ENCODE assay signal across 32 mouse cellular contexts in the genomic region with DNA sequence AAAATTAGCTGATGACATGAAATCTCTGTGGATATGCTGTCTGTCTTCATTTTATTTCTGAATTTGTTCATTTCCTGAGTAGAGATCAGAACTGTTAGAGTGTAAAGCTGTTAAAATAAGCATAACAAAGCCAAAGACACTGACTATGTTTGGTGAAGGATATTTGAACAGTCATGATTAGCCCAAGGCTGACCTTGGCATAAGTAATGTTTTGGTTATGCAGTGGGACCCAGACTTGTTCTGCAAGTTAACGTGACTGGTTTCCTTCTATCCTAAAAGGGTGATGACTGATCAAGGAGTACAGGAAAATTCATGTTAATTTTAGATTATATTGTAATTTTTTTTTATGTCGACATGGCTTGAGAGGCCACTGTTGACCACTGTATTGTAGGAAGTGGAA.
"Had no signal": no experiment of that assay in that cellular context is flagged by ENCODE, and none has a peak within 500 bp of the region (broad histone marks: within the 10 kb centered on the region; RNA-seq: fewer than 3 reads in every experiment).

No protein-coding gene starts in this region.

- H3K9me3 ChIP-seq: limb, embryonic 10.5 days; limb, embryonic 12.5 days; limb, embryonic 13.5 days; limb, embryonic 15.5 days; liver, embryonic 12.5 days; liver, embryonic 13.5 days; liver, embryonic 15.5 days; lung, embryonic 15.5 days; megakaryocyte, embryonic 14.5 days; midbrain, embryonic 10.5 days; midbrain, embryonic 12.5 days; midbrain, embryonic 13.5 days; midbrain, embryonic 15.5 days; neural tube, embryonic 12.5 days had no signal

- DNase-seq: left cerebral cortex, postnatal 4 days; liver; liver, embryonic 13.5 days; liver, postnatal 0 days; lung, adult 18-20 months; lung, adult 2 months; lung, embryonic 14.5 days; lung, postnatal 10 days; lung, postnatal 14 days; lung, postnatal 36 days; lung, postnatal 4 days; midbrain, embryonic 14.5 days had no signal

- H3K4me1 ChIP-seq: limb, embryonic 10.5 days; limb, embryonic 12.5 days; limb, embryonic 13.5 days; limb, embryonic 15.5 days; liver, embryonic 12.5 days; liver, embryonic 13.5 days; liver, embryonic 15.5 days; lung, embryonic 15.5 days; megakaryocyte, embryonic 14.5 days; midbrain, embryonic 10.5 days; midbrain, embryonic 12.5 days; midbrain, embryonic 13.5 days; midbrain, embryonic 15.5 days; neural tube, embryonic 12.5 days had no signal

- H3K27me3 ChIP-seq: limb, embryonic 12.5 days; limb, embryonic 13.5 days; limb, embryonic 15.5 days; liver, embryonic 12.5 days; liver, embryonic 13.5 days; liver, embryonic 15.5 days; lung, embryonic 15.5 days; megakaryocyte, embryonic 14.5 days; midbrain, embryonic 12.5 days; midbrain, embryonic 13.5 days; midbrain, embryonic 15.5 days; neural tube, embryonic 12.5 days had no signal

- H3K27ac ChIP-seq: limb, embryonic 10.5 days; limb, embryonic 12.5 days; limb, embryonic 13.5 days; limb, embryonic 15.5 days; liver, embryonic 12.5 days; liver, embryonic 13.5 days; liver, embryonic 14.5 days; liver, embryonic 15.5 days; lung, embryonic 15.5 days; macrophage; midbrain, embryonic 10.5 days; midbrain, embryonic 12.5 days; midbrain, embryonic 13.5 days; midbrain, embryonic 15.5 days; neural tube, embryonic 12.5 days had no signal

- H3K9ac ChIP-seq: limb, embryonic 12.5 days; limb, embryonic 13.5 days; limb, embryonic 15.5 days; liver, embryonic 12.5 days; liver, embryonic 13.5 days; liver, embryonic 14.5 days; liver, embryonic 15.5 days; liver, postnatal 0 days; lung, embryonic 14.5 days; lung, embryonic 15.5 days; midbrain, embryonic 12.5 days; midbrain, embryonic 13.5 days; midbrain, embryonic 15.5 days; neural tube, embryonic 12.5 days had no signal

- H3K36me3 ChIP-seq: limb, embryonic 10.5 days; limb, embryonic 12.5 days; limb, embryonic 13.5 days; limb, embryonic 15.5 days; liver, embryonic 12.5 days; liver, embryonic 13.5 days; liver, embryonic 15.5 days; lung, embryonic 15.5 days; midbrain, embryonic 10.5 days; midbrain, embryonic 12.5 days; midbrain, embryonic 13.5 days; midbrain, embryonic 15.5 days; neural tube, embryonic 12.5 days had no signal

- H3K4me3 ChIP-seq: limb, embryonic 10.5 days; limb, embryonic 12.5 days; limb, embryonic 13.5 days; limb, embryonic 15.5 days; liver, embryonic 12.5 days; liver, embryonic 13.5 days; liver, embryonic 15.5 days; lung, embryonic 15.5 days; megakaryocyte, embryonic 14.5 days; midbrain, embryonic 10.5 days; midbrain, embryonic 12.5 days; midbrain, embryonic 13.5 days; midbrain, embryonic 15.5 days; myocyte; neural tube, embryonic 12.5 days had no signal

- ATAC-seq: liver, embryonic 12.5 days; liver, postnatal 0 days; lung, postnatal 0 days; midbrain, embryonic 13.5 days; midbrain, embryonic 15.5 days; midbrain, embryonic 16.5 days had no signal

- H3K4me2 ChIP-seq: limb, embryonic 12.5 days; limb, embryonic 13.5 days; limb, embryonic 15.5 days; liver, embryonic 11.5 days; liver, embryonic 12.5 days; liver, embryonic 13.5 days; liver, embryonic 15.5 days; lung, embryonic 14.5 days; lung, embryonic 15.5 days; midbrain, embryonic 11.5 days; midbrain, embryonic 12.5 days; midbrain, embryonic 13.5 days; midbrain, embryonic 15.5 days; neural tube, embryonic 12.5 days had no signal
